Mouse (Mus musculus): ENCODE measurements at regions not wholly inside any gene's neighbourhood (a gene's known extent, or its start where the extent isn't known, plus 50 kb on each side); places are given as distances from the start of the nearest gene placed in this dataset.

- no peak for DNase-seq (ENCODE audit: low read depth, low spot score)
These were observed 156.7 kb upstream of the Tmem161b start for GRCm38 (mm10) chr13:84065256-84065898.

GRCm38 (mm10) chr13:84066211-84066959 lies 155.7 kb upstream of the Tmem161b start:
- in situ Hi-C loops (cut with MboI; ENCODE audit: low sequenced_read_pairs in 2 of 2, unreplicated experiment in 2 of 2) = no loop called here
- H3K9me3 ChIP-seq (ENCODE audit: control insufficient read depth, insufficient read depth, low read depth, low read length) = no peaks in the 10 kb centered on the region
- no peaks in the 10 kb centered on the region for H3K36me3 ChIP-seq (ENCODE audit: control insufficient read depth, insufficient read depth, low read length, poor library complexity, severe bottlenecking)
- no peak for TF ChIP-seq MAFK (IDR thresholded peaks at IDR 0.05; ENCODE audit: insufficient read depth, low read depth, low read length)
- no peak for DNase-seq (ENCODE audit: low read depth, low spot score)
- H3K4me3 ChIP-seq (ENCODE audit: insufficient read depth in 1 of 2, low read depth in 1 of 2, low read length in 2 of 2, poor library complexity in 1 of 2, severe bottlenecking in 1 of 2) = no peak overlapping the region
- H3K9ac ChIP-seq (ENCODE audit: insufficient read depth, low read depth, low read length, poor library complexity, severe bottlenecking) = no peak overlapping the region
- H3K27ac ChIP-seq (ENCODE audit: insufficient read depth, low read depth, low read length, poor library complexity, severe bottlenecking) = no peak overlapping the region
- no peaks in the 10 kb centered on the region for H3K4me1 ChIP-seq (ENCODE audit: control insufficient read depth in 2 of 2, insufficient read depth in 2 of 2, low read length in 2 of 2, poor library complexity in 1 of 2)

More at GRCm38 (mm10) chr13:84065256-84065898, 156.7 kb upstream of the Tmem161b start:
- Histone ChIP-seq H3K27ac (ENCODE audit: insufficient read depth, low read depth, low read length, poor library complexity, severe bottlenecking) (no peak overlapping the region), H3K36me3 (ENCODE audit: control insufficient read depth, insufficient read depth, low read length, poor library complexity, severe bottlenecking) (no peaks in the 10 kb centered on the region), H3K9ac (ENCODE audit: insufficient read depth, low read depth, low read length, poor library complexity, severe bottlenecking) (no peak overlapping the region), H3K9me3 (ENCODE audit: control insufficient read depth, insufficient read depth, low read depth, low read length) (no peaks in the 10 kb centered on the region), H3K4me3 (ENCODE audit: insufficient read depth in 1 of 2, low read depth in 1 of 2, low read length in 2 of 2, poor library complexity in 1 of 2, severe bottlenecking in 1 of 2) (no peak overlapping the region), H3K4me1 (ENCODE audit: control insufficient read depth in 2 of 2, insufficient read depth in 2 of 2, low read length in 2 of 2, poor library complexity in 1 of 2) (no peaks in the 10 kb centered on the region)
- in situ Hi-C loops (cut with MboI; ENCODE audit: low sequenced_read_pairs in 2 of 2, unreplicated experiment in 2 of 2) = no loop called here
- no peak for TF ChIP-seq ZC3H11A (IDR thresholded peaks at IDR 0.05; ENCODE audit: borderline replicate concordance, low read depth, low read length)
- no peak for TF ChIP-seq HCFC1 (IDR thresholded peaks at IDR 0.05; ENCODE audit: borderline replicate concordance, insufficient read depth, low read length)
- TF ChIP-seq MAFK (IDR thresholded peaks at IDR 0.05; ENCODE audit: insufficient read depth, low read depth, low read length) = no peak
- TF ChIP-seq ZNF384 (IDR thresholded peaks at IDR 0.05; ENCODE audit: low read depth, low read length) = no peak
- TF ChIP-seq CHD2 (IDR thresholded peaks at IDR 0.05; ENCODE audit: low read depth, low read length) = no peak

GRCm38 (mm10) chr13:84066960-84067665 lies 155.0 kb upstream of the Tmem161b start:
- Histone ChIP-seq H3K27ac (ENCODE audit: insufficient read depth, low read depth, low read length, poor library complexity, severe bottlenecking) (no peak overlapping the region), H3K36me3 (ENCODE audit: control insufficient read depth, insufficient read depth, low read length, poor library complexity, severe bottlenecking) (no peaks in the 10 kb centered on the region), H3K4me3 (ENCODE audit: insufficient read depth in 1 of 2, low read depth in 1 of 2, low read length in 2 of 2, poor library complexity in 1 of 2, severe bottlenecking in 1 of 2) (no peak overlapping the region), H3K9me3 (ENCODE audit: control insufficient read depth, insufficient read depth, low read depth, low read length) (no peaks in the 10 kb centered on the region), H3K9ac (ENCODE audit: insufficient read depth, low read depth, low read length, poor library complexity, severe bottlenecking) (no peak overlapping the region), H3K4me1 (ENCODE audit: control insufficient read depth in 2 of 2, insufficient read depth in 2 of 2, low read length in 2 of 2, poor library complexity in 1 of 2) (no peaks in the 10 kb centered on the region)
- in situ Hi-C loops (cut with MboI; ENCODE audit: low sequenced_read_pairs in 2 of 2, unreplicated experiment in 2 of 2) = no loop called here
- no peak for TF ChIP-seq ZC3H11A (IDR thresholded peaks at IDR 0.05; ENCODE audit: borderline replicate concordance, low read depth, low read length)
- TF ChIP-seq CHD2 (IDR thresholded peaks at IDR 0.05; ENCODE audit: low read depth, low read length) = no peak
- TF ChIP-seq HCFC1 (IDR thresholded peaks at IDR 0.05; ENCODE audit: borderline replicate concordance, insufficient read depth, low read length) = no peak
- no peak for TF ChIP-seq MAFK (IDR thresholded peaks at IDR 0.05; ENCODE audit: insufficient read depth, low read depth, low read length)
- TF ChIP-seq ZNF384 (IDR thresholded peaks at IDR 0.05; ENCODE audit: low read depth, low read length) = no peak
- no peak for DNase-seq (ENCODE audit: low read depth, low spot score)

GRCm38 (mm10) chr13:84068365-84068764 lies 153.7 kb upstream of the Tmem161b start:
- Histone ChIP-seq H3K9ac (ENCODE audit: insufficient read depth, low read depth, low read length, poor library complexity, severe bottlenecking) (no peak overlapping the region), H3K36me3 (ENCODE audit: control insufficient read depth, insufficient read depth, low read length, poor library complexity, severe bottlenecking) (no peaks in the 10 kb centered on the region), H3K9me3 (ENCODE audit: control insufficient read depth, insufficient read depth, low read depth, low read length) (no peaks in the 10 kb centered on the region), H3K4me3 (ENCODE audit: insufficient read depth in 1 of 2, low read depth in 1 of 2, low read length in 2 of 2, poor library complexity in 1 of 2, severe bottlenecking in 1 of 2) (no peak overlapping the region), H3K27ac (ENCODE audit: insufficient read depth, low read depth, low read length, poor library complexity, severe bottlenecking) (no peak overlapping the region), H3K4me1 (ENCODE audit: control insufficient read depth in 2 of 2, insufficient read depth in 2 of 2, low read length in 2 of 2, poor library complexity in 1 of 2) (no peaks in the 10 kb centered on the region)
- in situ Hi-C loops (cut with MboI; ENCODE audit: low sequenced_read_pairs in 2 of 2, unreplicated experiment in 2 of 2) = no loop called here
- TF ChIP-seq MAFK (IDR thresholded peaks at IDR 0.05; ENCODE audit: insufficient read depth, low read depth, low read length) (no peak), HCFC1 (IDR thresholded peaks at IDR 0.05; ENCODE audit: borderline replicate concordance, insufficient read depth, low read length) (no peak), CHD2 (IDR thresholded peaks at IDR 0.05; ENCODE audit: low read depth, low read length) (no peak), ZC3H11A (IDR thresholded peaks at IDR 0.05; ENCODE audit: borderline replicate concordance, low read depth, low read length) (no peak), ZNF384 (IDR thresholded peaks at IDR 0.05; ENCODE audit: low read depth, low read length) (no peak)
- no peak for DNase-seq (ENCODE audit: low read depth, low spot score)
